In the genomic region with DNA sequence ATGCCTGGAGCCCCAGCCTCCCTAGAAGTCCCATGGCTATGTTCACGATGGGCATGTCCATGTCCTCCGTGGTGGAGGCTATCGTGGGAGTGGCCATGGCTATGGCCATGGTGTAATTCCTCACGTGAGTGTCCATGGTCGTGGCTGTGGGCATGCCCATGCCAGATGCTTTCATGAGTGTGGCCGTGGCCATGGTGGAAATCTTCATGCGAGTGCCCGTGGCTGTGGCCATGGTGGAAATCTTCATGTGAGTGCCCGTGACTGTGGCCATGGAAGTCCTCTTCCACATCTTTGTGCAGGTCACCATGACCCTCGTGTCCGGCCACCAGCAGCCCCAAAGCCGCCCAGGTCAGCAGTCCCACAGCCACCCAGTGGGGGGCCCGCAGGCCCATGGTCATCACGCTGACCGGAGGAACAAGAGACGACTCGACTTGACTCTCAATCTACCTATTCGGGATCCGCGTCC, we compare ENCODE assay signal across 8 mouse cellular contexts. TPM values are rescaled to one million over a fixed set of nuclear protein-coding genes. Genes with fewer than 3 reads are reported as not detected.
DNase-seq lines count a peak whose midpoint lies in the region; ATAC-seq lines count a peak whose summit lies in the region.

No protein-coding gene starts in this region.

- peak overlapping the region; percentile 88 for H3K4me3 ChIP-seq in kidney, embryonic 16.5 days (ENCODE audit: low read length)
- peak overlapping the region; percentile 72 for H3K4me3 ChIP-seq in forebrain, embryonic 11.5 days (ENCODE audit: low read depth, low read length)
- peak overlapping the region; percentile 90 for H3K4me3 ChIP-seq in liver, embryonic 12.5 days

- no peak for ATAC-seq in kidney, embryonic 16.5 days (ENCODE audit: low FRiP score, low TSS enrichment)
- no peak for ATAC-seq in forebrain, embryonic 11.5 days (replicated peaks; ENCODE audit: low FRiP score)
- ATAC-seq in liver, embryonic 12.5 days, result no peak

- peaks cover 36% of the 10 kb centered on the region for H3K36me3 ChIP-seq in kidney, embryonic 16.5 days (ENCODE audit: insufficient read depth, low read length)
- peaks cover 14% of the 10 kb centered on the region for H3K36me3 ChIP-seq in forebrain, embryonic 11.5 days (ENCODE audit: control insufficient read depth, insufficient read depth, low read length)
- peaks cover 52% of the 10 kb centered on the region for H3K36me3 ChIP-seq in liver, embryonic 12.5 days

- peaks cover 56% of the 10 kb centered on the region for H3K4me1 ChIP-seq in kidney, embryonic 16.5 days (ENCODE audit: insufficient read depth, low read length)
- peaks cover 38% of the 10 kb centered on the region for H3K4me1 ChIP-seq in forebrain, embryonic 11.5 days (replicated peaks; ENCODE audit: control insufficient read depth, insufficient read depth, low read length)
- peaks cover 68% of the 10 kb centered on the region for H3K4me1 ChIP-seq in liver, embryonic 12.5 days

- H3K9ac ChIP-seq in kidney, embryonic 16.5 days (replicated peaks; ENCODE audit: low read length), result peak overlapping the region; percentile 92
- peak overlapping the region; percentile 94 for H3K9ac ChIP-seq in forebrain, embryonic 11.5 days (ENCODE audit: low read length)
- peak overlapping the region; percentile 97 for H3K9ac ChIP-seq in liver, embryonic 12.5 days

- no peaks in the 10 kb centered on the region for H3K27me3 ChIP-seq in kidney, embryonic 16.5 days (ENCODE audit: insufficient read depth, low read length)
- H3K27me3 ChIP-seq in forebrain, embryonic 11.5 days (ENCODE audit: control insufficient read depth, insufficient read depth, low read length), result no peaks in the 10 kb centered on the region
- no peaks in the 10 kb centered on the region for H3K27me3 ChIP-seq in liver, embryonic 12.5 days (replicated peaks)

- no peak for DNase-seq in kidney, adult 18-20 months
- DNase-seq in NIH3T3 (ENCODE audit: low read depth), result peak; percentile 64
- peak; percentile 57 for DNase-seq in forebrain, embryonic 11.5 days (ENCODE audit: low spot score)
- DNase-seq in testis, postnatal 14 days (ENCODE audit: low spot score), result peak; percentile 51
- no peak for DNase-seq in right cerebral cortex, postnatal 14 days
- DNase-seq in frontal cortex, postnatal 36 days (ENCODE audit: low spot score in 2 of 2), result no peak

- no peaks in the 10 kb centered on the region for H3K9me3 ChIP-seq in kidney, embryonic 16.5 days (ENCODE audit: low read length)
- no peaks in the 10 kb centered on the region for H3K9me3 ChIP-seq in forebrain, embryonic 11.5 days (ENCODE audit: control insufficient read depth, low read length)
- no peaks in the 10 kb centered on the region for H3K9me3 ChIP-seq in liver, embryonic 12.5 days (replicated peaks)

- 3% methylated on average over 20 of the region's 20 CpGs for WGBS in kidney, embryonic 16.5 days
- 7% methylated on average over 20 of the region's 20 CpGs for WGBS in forebrain, embryonic 11.5 days
- 4% methylated on average over 20 of the region's 20 CpGs for WGBS in liver, embryonic 12.5 days (ENCODE audit: insufficient replicate concordance)

- H3K27ac ChIP-seq in kidney, embryonic 16.5 days (ENCODE audit: low read length), result peak overlapping the region; percentile 92
- peak overlapping the region; percentile 85; the same call in 1 of the 2 replicates for H3K27ac ChIP-seq in forebrain, embryonic 11.5 days (ENCODE audit: low read depth, low read length)
- peak overlapping the region; percentile 92 for H3K27ac ChIP-seq in liver, embryonic 12.5 days

- H3K4me2 ChIP-seq in kidney, embryonic 16.5 days (replicated peaks; ENCODE audit: low read depth, low read length), result peak overlapping the region; percentile 97
- peak overlapping the region; percentile 100 for H3K4me2 ChIP-seq in forebrain, embryonic 11.5 days (ENCODE audit: low read depth, low read length, severe bottlenecking)
- H3K4me2 ChIP-seq in liver, embryonic 12.5 days, result peak overlapping the region; percentile 88

RNA-seq across cellular contexts. Expression of gene Slc39a7, which starts 0.6 kb away (rescaled TPM):
- 227 and 231 TPM in 2 replicates for polyA plus RNA-seq in kidney, embryonic 16.5 days (2015; fragmentation: Nextera tagmentation; extraction: Ambion mirVana)
- polyA plus RNA-seq in forebrain, embryonic 11.5 days (2014; fragmentation: Nextera tagmentation; extraction: Ambion mirVana), result 99.6 and 104 TPM in 2 replicates
- polyA plus RNA-seq in liver, embryonic 12.5 days (2016; fragmentation: Nextera tagmentation; extraction: Ambion mirVana), result 91.7 and 96.0 TPM in 2 replicates

RNA-seq across cellular contexts. Expression of gene Rxrb, which starts 0.7 kb away (rescaled TPM):
- polyA plus RNA-seq in kidney, embryonic 16.5 days (2015; fragmentation: Nextera tagmentation; extraction: Ambion mirVana), result 52.7 and 56.7 TPM in 2 replicates
- polyA plus RNA-seq in forebrain, embryonic 11.5 days (2014; fragmentation: Nextera tagmentation; extraction: Ambion mirVana), result 32.8 and 40.3 TPM in 2 replicates
- polyA plus RNA-seq in liver, embryonic 12.5 days (2016; fragmentation: Nextera tagmentation; extraction: Ambion mirVana), result 29.2 and 31.3 TPM in 2 replicates

RNA-seq across cellular contexts. Expression of gene H2-Ke6, which starts 3.0 kb away (rescaled TPM):
- polyA plus RNA-seq in kidney, embryonic 16.5 days (2015; fragmentation: Nextera tagmentation; extraction: Ambion mirVana), result 52.9 and 54.0 TPM in 2 replicates
- polyA plus RNA-seq in forebrain, embryonic 11.5 days (2014; fragmentation: Nextera tagmentation; extraction: Ambion mirVana), result 81.7 and 101 TPM in 2 replicates
- 33.2 and 36.1 TPM in 2 replicates for polyA plus RNA-seq in liver, embryonic 12.5 days (2016; fragmentation: Nextera tagmentation; extraction: Ambion mirVana)

RNA-seq across cellular contexts. Expression of gene Ring1, which starts 6.4 kb away (rescaled TPM):
- 14.7 and 18.7 TPM in 2 replicates for polyA plus RNA-seq in kidney, embryonic 16.5 days (2015; fragmentation: Nextera tagmentation; extraction: Ambion mirVana)
- 7.5 and 8.3 TPM in 2 replicates for polyA plus RNA-seq in forebrain, embryonic 11.5 days (2014; fragmentation: Nextera tagmentation; extraction: Ambion mirVana)
- polyA plus RNA-seq in liver, embryonic 12.5 days (2016; fragmentation: Nextera tagmentation; extraction: Ambion mirVana), result 10.6 and 10.7 TPM in 2 replicates

RNA-seq across cellular contexts. Expression of gene Col11a2, which starts 8.3 kb away (rescaled TPM):
- 3.2 and 3.7 TPM in 2 replicates for polyA plus RNA-seq in kidney, embryonic 16.5 days (2015; fragmentation: Nextera tagmentation; extraction: Ambion mirVana)
- polyA plus RNA-seq in forebrain, embryonic 11.5 days (2014; fragmentation: Nextera tagmentation; extraction: Ambion mirVana), result 1.3 and 1.7 TPM in 2 replicates
- polyA plus RNA-seq in liver, embryonic 12.5 days (2016; fragmentation: Nextera tagmentation; extraction: Ambion mirVana), result 0.37 and 0.54 TPM in 2 replicates

Comparison
In these comparisons a context has a peak if more than half of its experiments do, and no peak if none do; other contexts are left out.
1. DNase-seq: peak in NIH3T3 (single experiment), forebrain, embryonic 11.5 days (single experiment) and testis, postnatal 14 days (single experiment); none in kidney, adult 18-20 months (single experiment), right cerebral cortex, postnatal 14 days (single experiment) and frontal cortex, postnatal 36 days (0 of 2).
2. Peak in every context shown above with its lines, with median percentiles within 50 percentile points of each other: H3K27ac ChIP-seq, H3K4me2 ChIP-seq, H3K4me3 ChIP-seq and H3K9ac ChIP-seq.